Mouse (Mus musculus) myocyte (in vitro differentiated cells): ENCODE measurements around the gene Actr6.

Experiments used
- E2F4 ChIP-seq: IDR thresholded peaks from one replicate; pipeline ENCODE4 v1.6.1; 2011; ENCODE audit warnings: mild to moderate bottlenecking, control low read depth, moderate library complexity; ENCODE audit not compliant: insufficient read depth
- MAX ChIP-seq: IDR thresholded peaks from one replicate; pipeline ENCODE4 v1.6.1; 2011; ENCODE audit warnings: low read depth, mild to moderate bottlenecking, control low read depth
- POLR2A ChIP-seq: IDR thresholded peaks from one replicate; pipeline ENCODE4 v1.6.1; 2011; ENCODE audit warnings: low read depth, mild to moderate bottlenecking, control low read depth, moderate library complexity; ENCODE audit not compliant: insufficient read length
- POLR2AphosphoS2 ChIP-seq: IDR thresholded peaks from one replicate; pipeline ENCODE4 v1.6.1; 2011; ENCODE audit warnings: low read depth, control low read depth; ENCODE audit not compliant: insufficient read length
- TCF12 ChIP-seq: IDR thresholded peaks from one replicate; pipeline ENCODE4 v1.6.1; 2011; ENCODE audit warnings: mild to moderate bottlenecking, control low read depth; ENCODE audit not compliant: poor library complexity, insufficient read depth, severe bottlenecking

- TF ChIP-seq MAX (peak; percentile 65), POLR2A (peak; percentile 85), TCF12 (no peak), E2F4 (peak; percentile 33), POLR2AphosphoS2 (peak; percentile 89)
These were observed at the start of gene Actr6 for GRCm38 (mm10) chr10:89732001-89732794.
